20 mouse cellular contexts compared by ENCODE assay signal in genomic region chr4:137365356-137366062, GRCm38 (mm10). TPM values are rescaled to one million over a fixed set of nuclear protein-coding genes. Genes with fewer than 3 reads are reported as not detected.
DNase-seq lines count a peak whose midpoint lies in the region; ATAC-seq lines count a peak whose summit lies in the region.
"Had no signal": no experiment of that assay in that cellular context is flagged by ENCODE, and none has a peak within 500 bp of the region (broad histone marks: within the 10 kb centered on the region; RNA-seq: fewer than 3 reads in every experiment).

No protein-coding gene starts in this region.

- H3K27me3 ChIP-seq in kidney, embryonic 14.5 days (ENCODE audit: control insufficient read depth, insufficient read depth, low read length) = no peaks in the 10 kb centered on the region
- H3K27me3 ChIP-seq: embryonic facial prominence, embryonic 12.5 days; forebrain, embryonic 12.5 days; heart, embryonic 15.5 days; neural tube, embryonic 13.5 days had no signal

- DNase-seq in heart, adult 8-10 months (ENCODE audit: low spot score) = peak; percentile 26
- no peak for DNase-seq in heart, postnatal 25 days (ENCODE audit: low spot score)
- DNase-seq in ES-CJ7 (ENCODE audit: low read depth, low spot score) = peak; percentile 40
- peak; percentile 30 for DNase-seq in spleen, adult 12 weeks (ENCODE audit: low spot score)
- DNase-seq in kidney, postnatal 14 days = no peak
- DNase-seq in left cerebral cortex, postnatal 4 days = no peak
- DNase-seq: adrenal gland, postnatal 36 days; cerebellum, adult 8-10 months; gastrocnemius, postnatal 10 days; kidney, postnatal 10 days had no signal

- no peaks in the 10 kb centered on the region for H3K9me3 ChIP-seq in kidney, embryonic 14.5 days (ENCODE audit: control insufficient read depth, low read length)
- H3K9me3 ChIP-seq: embryonic facial prominence, embryonic 12.5 days; forebrain, embryonic 12.5 days; heart, embryonic 15.5 days; midbrain, embryonic 12.5 days; neural tube, embryonic 13.5 days had no signal

- no peak overlapping the region for H3K27ac ChIP-seq in kidney, embryonic 14.5 days (ENCODE audit: low read depth, low read length)
- H3K27ac ChIP-seq: embryonic facial prominence, embryonic 12.5 days; forebrain, embryonic 12.5 days; heart, embryonic 15.5 days; midbrain, embryonic 12.5 days; neural tube, embryonic 13.5 days had no signal

- no peak overlapping the region for H3K4me3 ChIP-seq in kidney, embryonic 14.5 days (ENCODE audit: low read length)
- H3K4me3 ChIP-seq: embryonic facial prominence, embryonic 12.5 days; forebrain, embryonic 12.5 days; heart, embryonic 15.5 days; midbrain, embryonic 12.5 days; neural tube, embryonic 13.5 days had no signal

- WGBS in kidney, embryonic 14.5 days = 85% methylated on average over 19 of the region's 19 CpGs

- no peaks in the 10 kb centered on the region for H3K36me3 ChIP-seq in kidney, embryonic 14.5 days (ENCODE audit: control insufficient read depth, insufficient read depth, low read length)
- H3K36me3 ChIP-seq: embryonic facial prominence, embryonic 12.5 days; forebrain, embryonic 12.5 days; heart, embryonic 15.5 days; midbrain, embryonic 12.5 days; neural tube, embryonic 13.5 days had no signal

- intact Hi-C loops in heart, postnatal 25 days (cut with DNase I) = loop anchor here (5.0 kb wide), 1 partner anchor 38 kb away; no protein-coding TSS in a partner anchor
- intact Hi-C loops in left cerebral cortex, postnatal 4 days (cut with DNase I) = no loop called here

- peaks cover 8% of the 10 kb centered on the region for H3K4me1 ChIP-seq in kidney, embryonic 14.5 days (ENCODE audit: control insufficient read depth, insufficient read depth, low read length)

- no peak overlapping the region for H3K9ac ChIP-seq in kidney, embryonic 14.5 days (ENCODE audit: low read depth, low read length)
- H3K9ac ChIP-seq: embryonic facial prominence, embryonic 12.5 days; forebrain, embryonic 12.5 days; heart, embryonic 15.5 days; midbrain, embryonic 12.5 days; neural tube, embryonic 13.5 days had no signal

- no peak overlapping the region for H3K4me2 ChIP-seq in kidney, embryonic 14.5 days (replicated peaks; ENCODE audit: low read depth, low read length)
- H3K4me2 ChIP-seq: embryonic facial prominence, embryonic 12.5 days; forebrain, embryonic 12.5 days; heart, embryonic 15.5 days; midbrain, embryonic 12.5 days; neural tube, embryonic 13.5 days had no signal

- ATAC-seq in hematopoietic stem cell, adult 5-6 weeks (replicated peaks in 1 of 2; ENCODE audit: insufficient read depth in 1 of 2, low FRiP score in 2 of 2, low TSS enrichment in 1 of 2, low read depth in 1 of 2, poor library complexity in 2 of 2, severe bottlenecking in 2 of 2) = peak; percentile 47 to 63; a peak in 3 of 4 replicates
- no peak for ATAC-seq in kidney, embryonic 14.5 days (ENCODE audit: low FRiP score, low TSS enrichment)

RNA-seq across cellular contexts. Expression of gene Cdc42, which starts 8.0 kb away (rescaled TPM):
- 100 to 1,000 TPM; 121 to 145 (median 138) TPM for total RNA-seq in heart, adult 8-10 months (2022)
- 100 to 1,000 TPM; 153 to 169 TPM for total RNA-seq in heart, postnatal 25 days (2021)
- total RNA-seq in hematopoietic stem cell, adult 5-6 weeks (2017) = 486 and 545 TPM in 2 replicates
- 657 and 680 TPM in 2 replicates for polyA plus RNA-seq in kidney, embryonic 14.5 days (2014; fragmentation: Nextera tagmentation; extraction: Ambion mirVana)
- total RNA-seq in left cerebral cortex, postnatal 4 days (2021) = 100 to 1,000 TPM; 568 to 579 TPM

RNA-seq across cellular contexts. Expression of gene Cela3a, which starts 44.1 kb away (rescaled TPM):
- not detected for total RNA-seq in heart, adult 8-10 months (2022)
- total RNA-seq in heart, postnatal 25 days (2021) = not detected
- not detected in 2 replicates for total RNA-seq in hematopoietic stem cell, adult 5-6 weeks (2017)
- not detected in 2 replicates for polyA plus RNA-seq in kidney, embryonic 14.5 days (2014; fragmentation: Nextera tagmentation; extraction: Ambion mirVana)
- total RNA-seq in left cerebral cortex, postnatal 4 days (2021) = not detected
- total RNA-seq: adrenal gland, postnatal 36 days; gastrocnemius, postnatal 10 days; left cerebral cortex, adult 18-20 months; liver, adult 2 months had no signal
- polyA plus RNA-seq: C2C12; embryonic facial prominence, embryonic 12.5 days; forebrain, embryonic 12.5 days; heart, embryonic 15.5 days; liver, adult 2 months; midbrain, embryonic 12.5 days; neural tube, embryonic 13.5 days had no signal

Comparison
In these comparisons a context has a peak if more than half of its experiments do, and no peak if none do; other contexts are left out.
1. DNase-seq: peak in heart, adult 8-10 months (single experiment), ES-CJ7 (single experiment) and spleen, adult 12 weeks (single experiment); none in heart, postnatal 25 days (single experiment), kidney, postnatal 14 days (single experiment) and left cerebral cortex, postnatal 4 days (single experiment).